Mouse (Mus musculus) 416B (cell line): Measurements from ENCODE around the gene Leo1.
A peak's percentile ranks its signal among the peaks of the same experiment; 100 is the strongest.

Experiments used
- DNase-seq: peaks from one replicate; pipeline ENCODE4 v3.0.0; 2011; ENCODE audit warnings: low read depth

The Leo1 gene

DNA sequence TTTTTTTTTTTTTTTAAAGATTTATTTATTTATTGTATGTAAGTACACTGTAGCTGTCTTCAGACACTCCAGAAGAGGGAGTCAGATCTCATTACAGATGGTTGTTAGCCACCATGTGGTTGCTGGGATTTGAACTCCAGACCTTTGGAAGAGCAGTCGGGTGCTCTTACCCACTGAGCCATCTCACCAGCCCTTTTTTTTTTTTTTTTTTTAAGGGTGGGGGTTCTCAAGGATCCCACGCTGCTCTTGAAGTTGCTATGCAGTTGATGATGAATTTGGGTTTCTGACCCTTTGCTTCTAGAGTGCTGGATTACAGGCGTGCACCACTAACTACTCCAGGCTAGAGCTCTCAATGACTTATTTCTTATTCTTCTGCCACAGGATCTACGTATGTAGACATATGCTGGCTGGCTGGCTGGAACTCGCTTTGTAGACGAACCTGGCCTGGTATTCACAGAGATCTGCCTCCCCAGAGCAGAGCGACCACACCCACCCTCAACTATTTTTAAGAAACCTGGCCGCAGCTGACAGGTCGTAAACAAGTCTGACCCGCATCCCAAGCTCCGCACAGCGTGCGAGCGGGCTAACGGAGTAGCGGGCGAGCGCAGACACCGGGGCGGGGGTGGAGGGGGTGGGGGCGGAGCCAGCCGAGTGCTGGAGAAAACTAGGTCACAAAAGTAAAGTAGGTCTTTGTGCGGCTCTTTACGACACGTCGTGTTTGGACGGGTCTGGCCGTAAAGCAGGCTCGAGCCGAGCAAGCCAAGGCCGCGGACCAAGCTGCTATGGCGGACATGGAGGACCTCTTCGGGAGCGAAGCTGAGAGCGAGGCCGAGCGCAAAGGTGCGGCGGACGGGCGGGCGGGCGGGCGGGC, at the start of gene Leo1:
Gene Leo1, plus strand, starts transcription at position 729 of the 871 bp plus-strand sequence.
- peak; percentile 95 for DNase-seq

GRCm38 (mm10) chr9:75393251-75393650, 48.1 kb upstream of the Leo1 start:
- DNase-seq: no peak

- no peak for DNase-seq
Measured at GRCm38 (mm10) chr9:75395971-75396370, 45.4 kb upstream of the Leo1 start.

DNA sequence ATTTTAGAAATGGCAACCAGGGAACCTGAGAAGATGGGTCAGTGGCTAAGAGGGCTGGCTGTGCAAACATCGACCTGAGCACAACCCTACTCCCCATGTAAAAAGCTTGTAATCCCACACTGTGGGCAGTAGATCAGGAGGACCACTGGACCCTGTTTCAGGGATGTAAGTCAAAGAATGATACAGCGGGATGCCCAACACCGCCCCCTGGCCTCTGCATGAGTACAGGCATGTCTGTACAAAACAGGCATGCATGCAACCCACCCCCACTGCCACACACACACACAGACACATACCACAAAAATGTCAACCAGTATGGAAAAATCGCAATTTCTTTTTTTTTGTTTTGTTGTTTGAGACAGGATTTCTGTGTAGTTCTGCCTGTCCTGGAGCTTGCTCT, 42.3 kb upstream of the Leo1 start:
- DNase-seq: no peak

DNA sequence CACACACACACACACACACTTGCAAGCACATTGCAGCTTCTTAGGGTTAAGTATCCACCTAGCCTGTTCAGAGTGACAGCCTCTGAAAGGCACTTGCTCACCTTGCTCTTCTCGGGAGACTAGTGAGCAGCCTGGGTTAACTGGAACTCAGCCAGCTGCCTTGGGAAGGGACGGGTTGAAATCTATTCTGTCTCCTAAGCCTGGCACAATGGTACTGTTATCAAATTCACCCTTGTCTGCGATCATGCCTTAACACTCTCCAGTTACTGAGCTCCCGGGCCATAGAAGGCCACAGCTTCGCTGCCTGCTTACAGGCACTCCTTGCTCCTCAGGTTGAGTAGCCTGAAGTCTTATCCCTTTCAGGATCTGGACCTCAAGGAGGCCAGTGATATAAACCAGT, 40.7 kb upstream of the Leo1 start:
- DNase-seq: no peak

DNA sequence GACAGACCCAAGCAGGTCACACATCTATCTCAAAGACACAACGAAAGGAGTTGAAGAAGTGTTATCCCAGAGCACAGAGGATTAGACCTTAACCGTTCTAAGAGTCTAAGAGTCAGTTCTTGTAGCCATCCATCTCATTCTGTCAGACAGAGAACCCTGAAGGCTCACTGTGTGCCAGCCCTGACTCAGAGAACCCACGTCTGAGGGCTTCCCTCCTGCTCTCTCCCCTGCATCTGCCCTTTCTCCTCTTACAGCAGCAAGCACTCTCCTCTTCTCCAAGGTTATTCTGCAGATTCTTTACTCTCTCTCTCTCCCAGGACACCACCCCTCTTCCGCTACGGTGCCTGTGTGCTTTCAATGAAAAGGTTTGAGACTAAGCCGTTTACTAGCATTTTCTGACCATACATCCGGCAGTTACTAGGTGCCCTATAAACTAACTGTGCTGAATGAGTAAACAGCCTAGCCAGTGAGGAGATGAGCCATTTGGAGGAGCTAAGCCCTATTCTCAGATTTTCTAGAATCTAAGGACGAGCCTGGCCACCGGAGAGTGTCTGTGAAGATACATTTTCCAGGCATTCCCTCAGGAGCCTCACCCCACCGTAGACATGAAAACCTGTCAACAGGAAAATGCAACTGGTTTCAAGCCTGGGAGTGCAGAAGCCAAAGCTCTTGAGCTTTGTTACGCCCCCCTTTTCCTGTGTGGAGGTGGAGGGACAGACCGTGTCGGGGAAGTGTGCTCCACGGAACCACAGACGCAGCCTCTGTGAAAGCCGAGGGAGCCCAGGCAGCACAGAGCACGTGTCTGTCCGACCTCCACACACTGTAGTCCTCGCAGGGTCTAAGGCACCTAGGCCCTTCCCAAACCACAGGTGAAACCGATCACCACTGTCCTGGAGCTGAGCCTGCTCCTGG, 39.5 kb upstream of the Leo1 start:
- DNase-seq: no peak

GRCm38 (mm10) chr9:75403520-75403919, 37.8 kb upstream of the Leo1 start:
- DNase-seq: no peak

DNA sequence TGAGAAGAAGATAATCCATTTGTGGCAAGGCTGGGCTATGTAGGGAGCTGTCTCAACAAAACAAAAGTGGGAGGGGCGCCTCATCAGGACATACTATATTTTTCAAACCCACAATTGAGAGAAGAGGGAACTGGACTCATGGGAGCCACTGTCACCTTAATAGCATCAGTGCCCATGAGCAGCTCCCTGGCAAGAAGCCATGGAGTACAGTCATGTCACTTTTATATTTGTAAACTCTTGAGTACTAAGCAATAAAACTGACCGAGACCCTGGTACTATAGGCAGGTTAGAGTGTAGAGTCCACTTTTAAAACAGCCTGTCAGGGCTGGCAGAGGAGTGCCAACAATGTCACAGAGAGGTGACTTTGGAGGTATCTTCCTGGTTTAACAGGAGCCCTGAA, 35.2 kb upstream of the Leo1 start:
- DNase-seq: no peak

DNA sequence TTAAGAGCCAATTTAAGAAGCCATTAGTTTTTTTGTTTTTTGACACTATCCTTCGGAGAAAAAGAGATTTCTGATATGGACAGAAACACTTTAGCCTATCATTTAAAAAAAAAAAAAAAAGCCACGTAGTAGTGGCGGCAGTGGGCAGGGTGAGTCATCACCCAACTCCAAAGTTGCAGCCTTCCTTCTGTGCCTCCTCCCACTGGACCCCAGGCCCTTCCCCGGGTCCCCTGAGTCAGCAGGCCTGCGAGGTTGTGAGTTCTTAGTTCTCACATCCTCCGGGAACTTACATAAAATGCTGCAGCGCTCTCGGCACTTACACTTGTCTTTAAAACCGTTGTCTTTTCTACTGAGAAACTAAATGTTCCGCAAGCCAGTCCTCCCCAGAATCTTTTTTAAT, 33.5 kb upstream of the Leo1 start:
- DNase-seq: peak; percentile 97

DNA sequence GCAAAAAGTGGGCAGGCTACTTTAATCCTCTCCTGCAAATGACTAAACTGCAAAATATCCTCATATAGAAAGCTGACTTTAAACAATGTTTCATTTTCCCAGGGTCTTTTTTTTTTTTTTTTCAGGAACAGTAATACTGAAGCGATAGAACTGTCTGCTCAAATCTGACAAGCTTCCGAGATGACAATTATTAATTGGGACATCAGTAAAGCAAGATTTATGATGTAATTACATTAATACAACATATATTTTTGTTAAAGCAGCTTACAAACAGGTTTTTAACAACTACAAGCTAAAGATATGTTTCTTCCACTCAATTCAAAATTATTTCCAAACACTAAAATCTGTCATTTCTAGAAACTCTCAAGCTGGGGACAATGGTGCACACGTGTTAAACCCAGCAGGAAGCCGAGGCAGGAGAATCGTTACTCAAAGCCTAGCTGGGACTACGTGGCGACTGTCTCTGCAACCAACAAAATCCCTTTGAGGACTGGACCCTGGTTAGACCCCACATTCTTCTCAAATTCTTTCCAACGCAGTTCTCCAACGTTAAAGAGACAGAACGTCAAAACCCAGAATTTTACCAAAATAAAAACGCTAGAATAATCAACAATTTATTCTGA, 33.0 kb upstream of the Leo1 start:
- DNase-seq: peak; percentile 60

DNA sequence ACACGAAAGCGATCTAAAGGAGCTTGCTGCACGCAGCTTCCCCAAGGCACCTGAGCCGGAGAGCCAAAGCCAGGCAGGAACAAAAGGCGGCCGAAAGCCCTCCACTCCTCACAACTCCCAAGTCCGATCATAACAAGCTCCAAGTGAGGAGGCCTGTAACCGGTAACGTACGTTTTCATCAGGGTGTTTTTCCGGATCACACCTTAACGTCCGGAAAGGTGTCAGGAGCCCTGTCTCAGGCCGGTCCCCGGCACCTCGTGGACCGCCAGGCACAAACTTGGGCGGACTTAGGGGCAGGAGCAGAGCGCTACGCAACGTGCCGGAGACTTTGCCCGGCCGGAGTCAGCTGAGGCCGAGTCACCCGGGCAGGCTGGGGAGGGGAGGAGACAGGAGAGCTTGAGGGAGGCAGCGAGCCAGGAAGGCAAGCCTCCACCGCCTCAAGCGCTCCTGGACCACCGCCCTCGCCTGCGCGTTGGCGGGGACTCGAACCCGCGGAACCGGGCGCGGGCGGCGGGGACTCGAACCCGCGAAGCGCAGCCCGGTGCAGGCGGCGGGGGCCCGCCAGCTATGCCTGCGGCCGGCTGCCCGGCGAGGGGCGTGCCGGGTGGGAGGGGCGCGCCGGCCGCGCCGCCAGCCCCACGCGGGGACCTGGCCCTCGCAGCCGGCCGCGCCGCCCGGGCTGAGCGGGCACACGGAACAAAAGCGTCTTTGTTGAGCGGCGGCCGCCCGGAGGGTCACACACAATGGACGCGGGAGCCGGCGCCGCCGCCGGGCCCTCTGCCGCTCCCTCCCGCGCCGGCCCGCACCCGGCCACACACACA, 32.1 kb upstream of the Leo1 start:
- DNase-seq: peak; percentile 74

DNA sequence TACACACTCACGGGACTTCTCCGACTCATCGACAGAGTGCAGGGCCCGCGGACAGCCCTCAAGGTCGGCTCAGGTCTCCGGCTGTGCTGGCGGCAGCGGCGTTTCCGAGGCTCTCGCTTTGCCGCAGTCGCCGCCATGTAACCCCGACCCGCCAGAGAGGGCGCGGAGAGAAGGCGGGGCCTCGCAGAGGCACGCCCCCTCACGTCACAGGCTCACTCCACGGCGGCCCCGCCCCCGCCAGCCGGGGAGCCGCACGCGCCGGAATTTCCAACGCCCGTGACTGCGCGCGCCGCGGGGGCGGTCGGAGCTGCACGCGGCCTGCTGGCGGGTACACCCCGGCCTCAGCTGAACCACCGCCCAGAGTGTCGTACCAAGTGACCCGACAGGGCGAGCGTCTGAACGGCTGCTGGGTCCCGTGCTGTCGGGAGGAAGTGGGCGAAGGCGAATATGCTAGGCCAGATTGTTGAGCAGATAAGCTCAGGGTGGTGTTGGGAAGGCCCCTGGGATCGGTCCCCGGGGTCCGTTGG, 31.4 kb upstream of the Leo1 start, which contains the start of gene Mapk6:
Gene Mapk6, minus strand, starts transcription at position 154 of the 527 bp plus-strand sequence.
- peak; percentile 93 for DNase-seq

DNA sequence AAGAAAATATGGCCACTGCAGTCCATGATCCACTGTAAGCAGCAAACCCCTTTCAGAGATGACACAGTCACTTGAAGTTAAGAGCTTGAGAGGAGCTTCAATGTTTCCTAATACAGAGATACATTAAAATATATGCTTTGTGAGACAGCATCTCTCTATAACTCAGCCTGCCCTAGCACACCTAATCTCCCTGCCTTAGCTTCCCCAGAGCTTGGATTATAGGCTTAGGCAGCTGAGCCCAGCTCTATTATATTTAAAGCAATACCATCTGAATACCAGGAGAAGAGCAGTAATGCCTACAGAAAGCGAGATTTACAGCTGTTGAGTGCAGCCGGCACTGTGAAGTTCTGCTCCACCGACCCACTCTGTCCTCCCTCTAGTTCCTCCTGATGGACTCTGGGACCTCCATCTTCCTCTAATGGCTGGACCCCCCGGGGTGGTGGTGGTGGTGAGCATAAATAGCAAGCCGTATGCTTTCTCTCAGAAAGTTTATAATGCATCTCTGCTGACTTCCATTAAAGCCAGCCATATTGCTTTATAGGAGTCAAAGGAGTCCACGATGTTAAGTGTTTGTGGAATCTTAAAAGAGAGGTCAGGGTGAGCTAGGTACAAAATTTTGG, 30.3 kb upstream of the Leo1 start:
- no peak for DNase-seq

- peak; percentile 89 for DNase-seq
Measured at GRCm38 (mm10) chr9:75411584-75411983, 29.7 kb upstream of the Leo1 start.

- no peak for DNase-seq
Measured at GRCm38 (mm10) chr9:75413206-75413605, 28.1 kb upstream of the Leo1 start.

- peak; percentile 72 for DNase-seq
Measured at GRCm38 (mm10) chr9:75414204-75414603, 27.1 kb upstream of the Leo1 start.

GRCm38 (mm10) chr9:75422251-75422691, 19.1 kb upstream of the Leo1 start:
- peak; percentile 50 for DNase-seq

- peak; percentile 65 for DNase-seq
Measured at GRCm38 (mm10) chr9:75423683-75424082, 17.6 kb upstream of the Leo1 start.

GRCm38 (mm10) chr9:75424358-75425150, 16.8 kb upstream of the Leo1 start:
- DNase-seq: no peak
